Mouse (Mus musculus) midbrain, embryonic 12.5 days (tissue): Measurements from ENCODE around the gene Heca. TPM values are rescaled to one million over a fixed set of nuclear protein-coding genes. Genes with fewer than 3 reads are reported as not detected.
"Not testable (repeated sequence)": the region's sequence is repeated elsewhere in the genome, so short reads cannot be mapped to it uniquely, and the experiment has no call there.

Experiments
- ATAC-seq: fragments of 200-750 bp; cut with Nextera tagmentation; 2 replicates; pipeline ENCODE4 v1.8.0; 2017; ENCODE audit warnings: low read depth, moderate TSS enrichment, moderate library complexity; ENCODE audit not compliant: low FRiP score
- H3K27ac ChIP-seq: fragments of 300-500 bp; sonication (generic); replicated peaks from 2 replicates; pipeline ENCODE4 v1.5.1; 2016; ENCODE audit warnings: mild to moderate bottlenecking
- H3K27me3 ChIP-seq: fragments of 300-500 bp; sonication (generic); 2 replicates; pipeline ENCODE4 v1.6.1; 2016; ENCODE audit warnings: mild to moderate bottlenecking
- H3K36me3 ChIP-seq: fragments of 300-500 bp; sonication (generic); 2 replicates; pipeline ENCODE4 v1.6.1; 2016
- H3K4me1 ChIP-seq: fragments of 300-500 bp; sonication (generic); 2 replicates; pipeline ENCODE4 v1.6.1; 2016
- H3K4me2 ChIP-seq: fragments of 300-500 bp; sonication (generic); replicated peaks from 2 replicates; pipeline ENCODE4 v1.6.1; 2016; ENCODE audit warnings: mild to moderate bottlenecking, moderate library complexity
- H3K4me3 ChIP-seq: fragments of 300-500 bp; sonication (generic); 2 replicates; pipeline ENCODE4 v1.5.1; 2016; ENCODE audit warnings: mild to moderate bottlenecking
- H3K9ac ChIP-seq: fragments of 300-500 bp; sonication (generic); replicated peaks from 2 replicates; pipeline ENCODE4 v1.6.1; 2016; ENCODE audit warnings: mild to moderate bottlenecking, moderate library complexity
- H3K9me3 ChIP-seq: fragments of 300-500 bp; sonication (generic); 2 replicates; pipeline ENCODE4 v1.6.1; 2016; ENCODE audit warnings: mild to moderate bottlenecking
- WGBS: fragments of 180-500 bp; shearing (Covaris S2); methylation state at CpG from one replicate; pipeline ENCODE4 v1.1.7; 2016; 5-methylcytosine and 5-hydroxymethylcytosine counted together
- polyA plus RNA-seq: library from polyadenylated mRNA; unstranded; fragments of >200 nt; fragmentation: Nextera tagmentation; extraction: Ambion mirVana; gene quantifications from 2 replicates; pipeline ENCODE4 v1.2.1, GENCODE M21; 2016

The Heca gene
- polyA plus RNA-seq, 1 experiment from 2014 or later, result 4.1 TPM

DNA sequence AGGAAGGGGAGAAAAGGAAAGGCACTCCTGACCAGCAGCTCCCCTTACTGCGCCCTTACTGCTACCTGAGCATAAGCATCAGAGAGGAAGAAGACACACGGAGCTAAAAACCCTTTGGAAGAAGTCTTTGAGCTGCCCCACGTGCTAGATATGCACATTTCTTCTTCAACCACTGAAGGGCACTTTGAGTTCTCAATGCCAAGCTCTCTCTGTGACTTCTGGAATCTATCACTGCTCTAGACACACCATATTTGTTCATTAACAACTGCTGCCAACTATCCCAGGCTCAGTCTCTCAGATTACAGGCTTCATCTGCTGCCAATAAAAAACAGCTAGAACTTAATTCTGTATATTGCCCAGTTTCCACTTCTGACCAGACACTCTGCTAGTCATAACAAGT lies 15.7 kb downstream of the Heca start:
- no peak overlapping the region for H3K27ac ChIP-seq

DNA sequence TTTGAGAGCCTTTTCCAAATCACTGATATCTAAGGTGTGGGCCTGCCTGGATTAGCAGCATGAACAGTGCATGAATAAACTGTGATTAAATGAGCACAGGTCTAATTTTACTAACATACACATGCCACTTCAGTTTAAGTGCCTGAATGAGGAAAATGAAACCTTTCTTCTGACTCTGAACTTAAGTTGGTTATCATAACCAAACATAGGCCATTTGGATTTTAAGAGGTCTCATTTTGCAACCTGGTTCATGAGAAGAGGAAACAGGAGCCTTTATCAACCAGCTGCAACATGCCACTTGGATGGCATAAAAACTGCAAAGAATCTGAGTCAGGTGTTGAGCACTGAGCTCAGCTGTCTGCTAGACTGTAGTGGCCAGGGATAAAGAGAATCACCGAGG lies 16.7 kb downstream of the Heca start:
- 77% methylated on average over 1 of the region's 1 CpGs for WGBS
- H3K9me3 ChIP-seq, result no peaks in the 10 kb centered on the region
- no peak overlapping the region for H3K4me2 ChIP-seq
- H3K27ac ChIP-seq, result no peak overlapping the region
- H3K36me3 ChIP-seq, result no peaks in the 10 kb centered on the region
- H3K4me3 ChIP-seq, result no peak overlapping the region
- no peak overlapping the region for H3K9ac ChIP-seq
- no peak for ATAC-seq
- no peaks in the 10 kb centered on the region for H3K27me3 ChIP-seq
- H3K4me1 ChIP-seq, result 0 out of 2 replicates have a peak, but pooled peaks cover 6% of the 10 kb centered on the region

More for the DNA sequence above, 15.7 kb downstream of the Heca start:
- WGBS, result 64% methylated on average over 3 of the region's 3 CpGs
- H3K9ac ChIP-seq, result no peak overlapping the region
- H3K4me1 ChIP-seq, result 0 out of 2 replicates have a peak, but pooled peaks cover 6% of the 10 kb centered on the region
- H3K4me2 ChIP-seq, result no peak overlapping the region
- H3K9me3 ChIP-seq, result 0 out of 2 replicates have a peak, but pooled peaks cover 2% of the 10 kb centered on the region
- no peaks in the 10 kb centered on the region for H3K36me3 ChIP-seq
- no peak for ATAC-seq
- no peak overlapping the region for H3K4me3 ChIP-seq
- no peaks in the 10 kb centered on the region for H3K27me3 ChIP-seq

DNA sequence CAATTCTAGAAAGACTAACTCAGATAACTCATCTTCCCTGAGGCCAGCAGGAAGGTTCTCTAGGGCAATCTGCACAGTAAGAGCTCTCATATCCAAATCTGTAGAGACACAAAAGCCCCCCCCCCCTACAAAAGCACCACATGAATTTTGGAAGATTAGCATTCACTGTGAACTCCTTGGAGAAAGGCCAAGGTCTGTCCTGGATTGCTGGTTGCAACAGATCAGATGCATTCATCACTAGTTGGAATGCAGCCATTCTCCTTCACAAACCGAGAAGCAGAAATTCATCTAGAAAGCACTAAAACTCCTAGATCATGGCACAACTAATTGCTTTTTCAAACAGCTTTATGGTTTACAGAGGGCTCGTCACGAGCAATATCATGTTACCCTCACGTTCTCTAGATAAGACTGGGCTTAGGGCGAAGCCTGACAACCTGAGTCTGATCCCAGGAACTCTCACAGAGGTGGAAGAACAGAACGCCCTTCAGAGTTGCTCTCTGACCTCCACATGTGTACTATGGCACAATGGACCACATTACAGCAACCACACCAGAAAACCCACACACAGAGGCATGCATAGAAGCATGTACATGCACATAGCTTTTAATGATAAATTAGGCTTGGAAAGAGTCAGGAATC lies 17.3 kb downstream of the Heca start:
- Histone ChIP-seq H3K36me3 (no peaks in the 10 kb centered on the region), H3K9me3 (no peaks in the 10 kb centered on the region), H3K9ac (no peak overlapping the region), H3K4me2 (no peak overlapping the region), H3K27ac (no peak overlapping the region), H3K27me3 (no peaks in the 10 kb centered on the region), H3K4me1 (0 out of 2 replicates have a peak, but pooled peaks cover 6% of the 10 kb centered on the region), H3K4me3 (no peak overlapping the region)
- WGBS, result 78% methylated on average over 6 of the region's 6 CpGs
- no peak for ATAC-seq

DNA sequence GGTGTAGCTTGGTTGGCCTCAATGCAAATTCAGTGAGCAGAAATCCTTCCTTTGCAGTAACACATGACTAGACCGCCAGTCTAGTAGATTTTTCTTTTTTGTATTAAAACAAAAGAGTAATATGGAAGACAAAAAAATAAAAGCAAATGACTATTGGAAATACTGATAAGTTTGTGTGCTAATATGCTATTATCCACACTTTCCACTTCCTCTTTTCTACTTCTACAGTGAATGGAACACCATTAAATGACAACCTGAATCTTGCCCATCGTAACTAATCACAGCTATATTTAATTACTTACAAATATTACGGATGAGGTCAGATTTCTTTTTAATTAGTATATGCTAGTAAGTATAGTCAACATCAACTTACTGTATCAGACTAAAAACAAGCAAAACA lies 22.7 kb downstream of the Heca start:
- no peak overlapping the region for H3K4me2 ChIP-seq
- no peak for ATAC-seq
- WGBS, result 94% methylated on average over 3 of the region's 3 CpGs

DNA sequence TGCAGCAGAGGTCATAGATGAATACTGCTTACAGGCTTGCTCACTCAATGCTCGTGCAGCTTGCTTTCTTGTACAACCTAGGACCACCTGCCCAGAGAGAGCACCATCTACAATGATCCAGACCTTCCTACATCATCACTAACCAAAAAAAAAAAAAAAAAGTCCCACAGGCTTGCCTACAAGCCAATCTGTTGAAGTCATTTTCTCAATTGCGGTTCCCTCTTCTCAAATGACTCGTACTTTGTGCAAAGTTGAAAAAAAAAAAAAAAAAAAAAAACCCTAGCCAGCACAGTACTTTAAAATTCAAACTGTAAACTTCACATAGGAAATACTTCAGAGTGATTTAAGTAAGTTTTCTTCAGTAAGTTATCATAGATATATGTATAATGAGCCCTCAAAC lies 23.7 kb downstream of the Heca start:
- no peaks in the 10 kb centered on the region for H3K4me1 ChIP-seq
- no peak overlapping the region for H3K4me2 ChIP-seq
- no peak overlapping the region for H3K4me3 ChIP-seq
- H3K9ac ChIP-seq, result no peak overlapping the region
- ATAC-seq, result no peak
- WGBS, result 95% methylated on average over 3 of the region's 3 CpGs
- no peaks in the 10 kb centered on the region for H3K27me3 ChIP-seq
- no peaks in the 10 kb centered on the region for H3K36me3 ChIP-seq
- H3K9me3 ChIP-seq, result no peaks in the 10 kb centered on the region
- H3K27ac ChIP-seq, result no peak overlapping the region

More for the DNA sequence above, 22.7 kb downstream of the Heca start:
- Histone ChIP-seq H3K9me3 (no peaks in the 10 kb centered on the region), H3K4me3 (no peak overlapping the region), H3K9ac (no peak overlapping the region), H3K27ac (no peak overlapping the region), H3K4me1 (no peaks in the 10 kb centered on the region), H3K27me3 (no peaks in the 10 kb centered on the region), H3K36me3 (no peaks in the 10 kb centered on the region)

DNA sequence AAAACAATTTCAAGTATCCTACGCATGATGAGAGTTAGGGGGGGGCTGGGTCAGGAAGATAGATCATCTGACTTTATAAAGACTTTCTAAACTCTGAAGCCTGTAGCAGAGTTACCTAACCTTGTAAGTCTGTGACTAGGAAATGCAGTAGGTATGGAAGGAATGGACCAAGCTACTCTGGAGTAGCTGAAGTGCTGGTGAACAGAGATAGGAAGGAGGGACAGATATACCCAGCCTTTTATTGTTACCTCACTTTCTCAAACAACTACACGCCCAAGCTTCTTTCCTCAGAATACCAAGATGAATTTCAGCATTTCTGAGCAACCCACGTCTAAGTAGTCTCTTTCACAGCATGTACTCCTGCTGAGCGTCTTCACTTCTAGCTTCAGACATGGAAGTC lies 26.5 kb downstream of the Heca start:
- WGBS, result 78% methylated on average over 4 of the region's 4 CpGs
- ATAC-seq, result no peak

DNA sequence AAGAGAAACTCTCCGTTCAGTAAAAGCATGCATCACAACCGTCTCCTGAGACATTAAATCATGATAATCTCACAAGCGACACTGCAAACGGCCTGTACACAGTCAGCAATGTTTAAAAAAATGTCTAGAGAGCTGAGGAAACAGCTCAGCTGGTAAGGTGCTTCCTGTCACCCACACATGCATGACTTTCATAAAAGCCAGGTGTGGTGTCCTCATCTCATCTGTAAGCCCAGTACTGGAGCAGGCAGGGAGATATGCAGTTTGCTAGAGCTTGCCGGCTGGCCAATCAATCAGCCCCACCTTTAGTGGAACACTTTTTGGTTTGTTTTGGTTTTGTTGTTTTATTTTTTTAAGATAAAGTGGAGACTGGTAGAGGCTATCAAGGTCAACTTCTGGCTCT lies 27.9 kb downstream of the Heca start:
- no peak for ATAC-seq
- H3K4me2 ChIP-seq, result no peak overlapping the region
- H3K36me3 ChIP-seq, result peaks cover 9% of the 10 kb centered on the region
- H3K9me3 ChIP-seq, result no peaks in the 10 kb centered on the region
- 0 out of 2 replicates have a peak, but pooled peaks cover 3% of the 10 kb centered on the region for H3K4me1 ChIP-seq
- WGBS, result 83% methylated on average over 5 of the region's 5 CpGs
- no peak overlapping the region for H3K9ac ChIP-seq
- no peak overlapping the region for H3K27ac ChIP-seq
- H3K4me3 ChIP-seq, result no peak overlapping the region
- H3K27me3 ChIP-seq, result no peaks in the 10 kb centered on the region

More for the DNA sequence above, 26.5 kb downstream of the Heca start:
- no peak overlapping the region for H3K4me3 ChIP-seq
- no peak overlapping the region for H3K9ac ChIP-seq
- H3K4me1 ChIP-seq, result 0 out of 2 replicates have a peak, but pooled peaks cover 3% of the 10 kb centered on the region
- H3K9me3 ChIP-seq, result no peaks in the 10 kb centered on the region
- H3K36me3 ChIP-seq, result no peaks in the 10 kb centered on the region
- no peaks in the 10 kb centered on the region for H3K27me3 ChIP-seq
- H3K4me2 ChIP-seq, result no peak overlapping the region
- H3K27ac ChIP-seq, result no peak overlapping the region

DNA sequence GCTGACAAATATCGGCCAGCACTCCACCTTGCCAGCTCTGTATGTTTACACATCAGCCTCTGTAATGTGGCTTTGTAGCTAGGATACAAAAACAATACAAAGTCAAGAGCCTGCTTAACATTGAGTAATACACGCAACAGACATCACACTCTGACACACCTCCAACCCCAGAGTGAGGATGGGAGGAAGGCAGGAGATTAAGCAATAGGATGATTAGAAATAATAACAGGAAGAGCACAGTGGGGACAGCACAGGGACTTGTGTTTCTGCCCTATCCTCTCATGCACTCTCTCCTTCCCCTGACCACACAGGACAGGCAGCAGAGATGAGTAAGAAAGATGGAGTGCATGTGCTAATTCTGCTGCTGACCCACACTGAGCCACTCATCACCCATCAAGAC lies 28.8 kb downstream of the Heca start:
- ATAC-seq, result no peak
- Histone ChIP-seq H3K9me3 (no peaks in the 10 kb centered on the region), H3K4me1 (0 out of 2 replicates have a peak, but pooled peaks cover 3% of the 10 kb centered on the region), H3K36me3 (peaks cover 10% of the 10 kb centered on the region), H3K4me2 (no peak overlapping the region), H3K9ac (no peak overlapping the region), H3K27me3 (no peaks in the 10 kb centered on the region), H3K27ac (no peak overlapping the region), H3K4me3 (no peak overlapping the region)
- WGBS, result 79% methylated on average over 2 of the region's 2 CpGs

DNA sequence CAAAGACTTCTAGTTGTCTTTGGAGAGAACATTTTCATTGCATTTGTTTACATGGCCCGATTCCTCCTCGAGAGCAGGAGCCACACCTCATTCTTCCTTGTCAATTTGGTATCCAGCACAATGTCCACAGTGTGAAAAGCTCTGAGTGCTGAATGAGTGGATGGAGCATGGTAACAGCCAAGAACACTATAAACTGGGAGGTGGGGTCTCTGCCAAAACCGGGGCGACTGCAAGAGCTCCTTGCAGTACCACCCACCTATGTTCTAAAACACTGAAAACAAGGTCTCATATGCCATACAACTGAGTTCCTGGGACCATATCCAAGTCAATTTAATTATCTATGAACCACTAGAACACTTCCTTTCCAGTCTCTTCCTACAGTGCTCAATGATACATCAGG lies 39.1 kb downstream of the Heca start:
- no peak for ATAC-seq
- 90% methylated on average over 4 of the region's 4 CpGs for WGBS
- no peaks in the 10 kb centered on the region for H3K4me1 ChIP-seq
- H3K36me3 ChIP-seq, result peaks cover 16% of the 10 kb centered on the region
- no peak overlapping the region for H3K9ac ChIP-seq
- no peak overlapping the region for H3K4me2 ChIP-seq
- H3K27ac ChIP-seq, result no peak overlapping the region
- H3K27me3 ChIP-seq, result no peaks in the 10 kb centered on the region
- H3K4me3 ChIP-seq, result no peak overlapping the region
- no peaks in the 10 kb centered on the region for H3K9me3 ChIP-seq

DNA sequence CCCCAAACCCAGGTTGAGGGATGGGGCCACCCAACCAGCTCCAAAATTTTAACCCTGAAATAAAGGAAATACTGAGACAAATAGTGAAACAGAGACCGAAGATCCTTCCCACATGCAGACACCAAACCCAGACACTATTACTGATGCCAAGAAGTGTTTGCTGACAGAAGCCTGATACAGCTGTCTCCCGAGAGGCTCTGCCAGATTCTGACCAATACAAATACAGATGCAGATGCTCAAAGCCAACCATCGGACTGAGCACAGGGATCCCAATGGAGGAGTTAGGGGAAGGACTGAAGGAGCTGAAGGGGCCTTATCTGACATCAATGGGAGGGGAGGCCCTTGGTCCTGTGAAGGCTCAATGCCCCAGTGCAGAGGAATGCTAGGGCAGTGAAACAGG lies 41.5 kb downstream of the Heca start:
- H3K36me3 ChIP-seq, result peaks cover 16% of the 10 kb centered on the region
- H3K4me3 ChIP-seq, H3K27ac ChIP-seq, H3K4me1 ChIP-seq, ATAC-seq, H3K9ac ChIP-seq, H3K4me2 ChIP-seq, H3K9me3 ChIP-seq, H3K27me3 ChIP-seq: not testable (repeated sequence)
- WGBS, result 85% methylated on average over 3 of the region's 3 CpGs

DNA sequence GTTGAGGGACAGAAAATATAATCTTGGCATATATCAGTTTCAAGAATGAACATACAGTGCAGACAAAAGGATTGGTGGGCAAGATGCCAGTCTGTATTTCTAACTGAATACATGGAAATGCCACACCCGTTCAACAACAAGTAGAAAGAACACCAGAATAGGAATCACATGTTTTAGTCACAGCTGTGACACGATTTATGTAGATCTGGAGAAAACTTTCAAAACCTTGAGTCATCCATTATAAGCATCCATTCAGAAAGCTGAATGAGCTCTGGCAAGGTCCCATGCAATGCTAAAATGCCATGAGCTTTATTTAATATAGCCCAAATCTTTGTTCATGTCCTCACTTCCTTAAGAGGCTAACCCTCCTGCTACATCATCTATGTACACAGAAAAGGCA lies 44.4 kb downstream of the Heca start:
- Histone ChIP-seq H3K9me3 (no peaks in the 10 kb centered on the region), H3K4me3 (no peak overlapping the region), H3K4me1 (no peaks in the 10 kb centered on the region), H3K9ac (no peak overlapping the region), H3K4me2 (no peak overlapping the region), H3K36me3 (peaks cover 22% of the 10 kb centered on the region), H3K27me3 (no peaks in the 10 kb centered on the region), H3K27ac (no peak overlapping the region)
- 94% methylated on average over 2 of the region's 2 CpGs for WGBS
- no peak for ATAC-seq

DNA sequence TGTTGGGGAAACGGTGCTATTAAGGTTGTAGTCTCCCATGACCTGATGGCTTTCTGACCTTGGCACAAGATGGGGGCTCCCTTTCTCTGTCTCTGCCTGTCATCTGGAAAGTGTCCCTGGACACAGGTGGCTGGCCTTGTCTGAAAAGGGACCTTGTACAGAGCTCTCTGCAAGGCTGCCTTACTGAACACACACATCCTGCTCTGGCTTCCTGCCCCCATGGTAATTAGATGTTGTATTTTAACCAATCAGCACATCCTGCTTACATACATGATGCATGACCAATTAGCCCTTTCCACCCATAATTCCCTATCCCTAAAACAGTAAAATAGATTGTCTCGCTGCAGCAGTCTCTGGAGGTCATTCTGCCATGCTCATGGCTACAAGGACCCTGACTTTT lies 67.1 kb downstream of the Heca start:
- no peak for ATAC-seq
- no peak overlapping the region for H3K27ac ChIP-seq
- no peaks in the 10 kb centered on the region for H3K9me3 ChIP-seq
- no peaks in the 10 kb centered on the region for H3K36me3 ChIP-seq
- no peaks in the 10 kb centered on the region for H3K27me3 ChIP-seq
- H3K4me3 ChIP-seq, result no peak overlapping the region
- no peak overlapping the region for H3K4me2 ChIP-seq
- 69% methylated on average over 2 of the region's 2 CpGs for WGBS
- no peak overlapping the region for H3K9ac ChIP-seq
- H3K4me1 ChIP-seq, result no peaks in the 10 kb centered on the region; the same call in 1 of the 2 replicates

DNA sequence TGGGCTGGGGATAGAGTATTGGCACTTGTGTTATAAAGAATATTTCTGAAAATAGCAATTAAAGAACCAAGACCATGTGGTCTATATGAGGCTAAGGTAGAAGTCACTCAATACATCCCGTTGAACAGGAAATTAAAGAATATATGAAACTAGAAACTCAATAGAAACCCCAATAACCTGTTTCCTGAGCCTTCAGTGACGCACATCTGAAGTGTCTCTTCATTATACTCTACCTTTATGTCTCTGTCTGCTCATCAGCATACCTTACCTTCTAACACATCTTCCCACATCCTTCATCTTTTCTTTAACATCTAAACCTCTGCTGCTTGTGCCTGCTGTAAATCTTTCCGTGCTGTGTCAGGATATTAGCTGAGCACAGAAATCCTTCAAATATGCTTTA lies 67.8 kb downstream of the Heca start:
- ATAC-seq, result no peak
- Histone ChIP-seq H3K9me3 (no peaks in the 10 kb centered on the region), H3K27ac (no peak overlapping the region), H3K4me3 (no peak overlapping the region), H3K9ac (no peak overlapping the region), H3K36me3 (no peaks in the 10 kb centered on the region), H3K4me1 (no peaks in the 10 kb centered on the region; the same call in 1 of the 2 replicates), H3K27me3 (no peaks in the 10 kb centered on the region), H3K4me2 (no peak overlapping the region)
- 89% methylated on average over 3 of the region's 3 CpGs for WGBS
